In the genomic region with DNA sequence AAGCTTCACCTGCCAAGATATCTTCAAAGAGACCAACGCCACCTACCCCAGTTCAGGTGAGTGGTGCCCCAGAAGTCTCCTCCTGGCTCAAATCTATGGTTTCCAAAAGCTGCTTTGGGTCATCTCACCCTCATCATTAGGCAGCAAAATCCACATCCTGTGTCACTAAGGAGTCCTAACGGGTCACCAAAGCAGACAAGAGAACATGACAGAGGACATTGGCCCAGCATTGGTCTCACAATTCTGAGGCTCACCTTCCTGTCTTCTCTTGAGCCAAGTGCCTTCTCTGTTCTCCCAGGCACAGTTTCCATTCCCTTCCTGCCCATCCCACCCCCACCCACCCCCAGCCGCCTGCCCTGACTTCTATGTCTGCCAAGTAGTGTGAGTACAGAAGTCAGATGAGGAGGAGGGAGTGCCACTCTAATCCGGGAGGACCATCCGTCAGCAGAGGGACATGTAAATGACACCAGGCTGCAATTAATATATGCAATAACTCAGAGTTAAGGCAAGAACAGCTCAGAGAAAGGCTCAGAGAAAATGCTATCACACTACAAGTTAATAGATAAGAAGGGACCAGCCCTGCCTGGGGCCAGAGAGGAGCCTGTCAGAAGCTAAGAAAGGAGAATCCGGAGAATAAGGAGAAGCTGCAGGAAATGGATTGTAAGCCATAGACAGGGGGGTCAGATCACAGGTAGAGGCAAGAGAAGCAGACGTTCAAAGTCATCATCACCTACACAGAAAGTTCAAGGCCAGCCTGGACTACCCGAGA, we compare ENCODE assay signal across 32 mouse cellular contexts. TPM values are rescaled to one million over a fixed set of nuclear protein-coding genes. Genes with fewer than 3 reads are reported as not detected.
DNase-seq lines count a peak whose midpoint lies in the region; ATAC-seq and TF ChIP-seq lines count a peak whose summit lies in the region.
"Had no signal": no experiment of that assay in that cellular context is flagged by ENCODE, and none has a peak within 500 bp of the region (broad histone marks: within the 10 kb centered on the region; RNA-seq: fewer than 3 reads in every experiment).

No protein-coding gene starts in this region.

- WGBS in liver, embryonic 11.5 days, result 51% methylated on average over 8 of the region's 8 CpGs
- WGBS in liver, embryonic 13.5 days (ENCODE audit: insufficient replicate concordance), result 48% methylated on average over 8 of the region's 8 CpGs
- 64% methylated on average over 8 of the region's 8 CpGs for WGBS in small intestine, adult 2 months
- WGBS in midbrain, embryonic 13.5 days, result 87% methylated on average over 8 of the region's 8 CpGs

- H3K4me2 ChIP-seq in liver, embryonic 11.5 days, result no peak overlapping the region
- no peak overlapping the region for H3K4me2 ChIP-seq in liver, embryonic 13.5 days
- H3K4me2 ChIP-seq in midbrain, embryonic 13.5 days (replicated peaks), result no peak overlapping the region
- H3K4me2 ChIP-seq: embryonic facial prominence, embryonic 13.5 days; forebrain, embryonic 15.5 days; heart, embryonic 12.5 days; hindbrain, embryonic 15.5 days; limb, embryonic 12.5 days; midbrain, embryonic 11.5 days; neural tube, embryonic 13.5 days; stomach, embryonic 15.5 days had no signal

- no peaks in the 10 kb centered on the region for H3K27me3 ChIP-seq in liver, embryonic 11.5 days (replicated peaks; ENCODE audit: control insufficient read depth, insufficient read depth, low read length)
- no peaks in the 10 kb centered on the region for H3K27me3 ChIP-seq in MEL (ENCODE audit: control insufficient read depth in 1 of 2, insufficient read depth in 2 of 2, low read length in 2 of 2)
- H3K27me3 ChIP-seq in liver, embryonic 13.5 days, result peaks cover 13% of the 10 kb centered on the region
- H3K27me3 ChIP-seq in small intestine, adult 2 months (ENCODE audit: control insufficient read depth, insufficient read depth, low read length), result no peaks in the 10 kb centered on the region
- no peaks in the 10 kb centered on the region for H3K27me3 ChIP-seq in midbrain, embryonic 13.5 days
- H3K27me3 ChIP-seq: forebrain, embryonic 15.5 days; heart, embryonic 12.5 days; hindbrain, embryonic 15.5 days; limb, embryonic 12.5 days; neural tube, embryonic 13.5 days; Patski; stomach, embryonic 15.5 days had no signal

- no peaks in the 10 kb centered on the region for H3K9me3 ChIP-seq in liver, embryonic 11.5 days (ENCODE audit: control insufficient read depth, low read length)
- H3K9me3 ChIP-seq in MEL (replicated peaks; ENCODE audit: insufficient read depth, low read length), result no peaks in the 10 kb centered on the region
- no peaks in the 10 kb centered on the region for H3K9me3 ChIP-seq in liver, embryonic 13.5 days (replicated peaks)
- no peaks in the 10 kb centered on the region for H3K9me3 ChIP-seq in midbrain, embryonic 13.5 days
- H3K9me3 ChIP-seq: embryonic facial prominence, embryonic 13.5 days; forebrain, embryonic 10.5 days; forebrain, embryonic 15.5 days; G1E; heart, embryonic 12.5 days; hindbrain, embryonic 10.5 days; hindbrain, embryonic 15.5 days; limb, embryonic 12.5 days; neural tube, embryonic 13.5 days; stomach, embryonic 15.5 days had no signal

- H3K4me1 ChIP-seq in liver, embryonic 11.5 days (replicated peaks; ENCODE audit: control insufficient read depth, insufficient read depth, low read length), result peaks cover 19% of the 10 kb centered on the region
- peaks cover 7 to 28% of the 10 kb centered on the region in 2 experiments for H3K4me1 ChIP-seq in MEL (ENCODE audit: control insufficient read depth in 1 of 2, insufficient read depth in 2 of 2, low read length in 2 of 2)
- peaks cover 38% of the 10 kb centered on the region for H3K4me1 ChIP-seq in liver, embryonic 13.5 days (replicated peaks)
- peaks cover 13% of the 10 kb centered on the region; the same call in 1 of the 2 replicates for H3K4me1 ChIP-seq in small intestine, adult 2 months (ENCODE audit: control insufficient read depth, insufficient read depth, insufficient read length, low read length)
- H3K4me1 ChIP-seq in midbrain, embryonic 13.5 days (replicated peaks), result peaks cover 20% of the 10 kb centered on the region
- H3K4me1 ChIP-seq: forebrain, embryonic 15.5 days had no signal

- TF ChIP-seq CTCF in MEL (IDR thresholded peaks at IDR 0.05 in 2 of 3, conservative IDR thresholded peaks at IDR 0.05 in 1 of 3; ENCODE audit: control insufficient read depth in 1 of 3, insufficient read depth in 1 of 3, low read depth in 2 of 3, low read length in 3 of 3, poor library complexity in 1 of 3, severe bottlenecking in 1 of 3), result no peak
- no peak for TF ChIP-seq CTCF in small intestine, adult 2 months (IDR thresholded peaks at IDR 0.05; ENCODE audit: extremely low read depth, insufficient read length, insufficient replicate concordance, low read depth, low read length)

- H3K4me3 ChIP-seq in liver, embryonic 11.5 days (ENCODE audit: low read depth, low read length), result no peak overlapping the region
- peak overlapping the region in 1 of 2 experiments; percentile 7; a peak in 1 of 4 replicates for H3K4me3 ChIP-seq in MEL (ENCODE audit: control insufficient read depth in 1 of 2, insufficient read depth in 1 of 2, low read depth in 2 of 2, low read length in 2 of 2)
- no peak overlapping the region for H3K4me3 ChIP-seq in liver, embryonic 13.5 days (replicated peaks)
- no peak overlapping the region for H3K4me3 ChIP-seq in small intestine, adult 2 months (ENCODE audit: low read depth, low read length)
- H3K4me3 ChIP-seq in midbrain, embryonic 13.5 days (replicated peaks), result no peak overlapping the region
- H3K4me3 ChIP-seq: embryonic facial prominence, embryonic 13.5 days; forebrain, embryonic 10.5 days; forebrain, embryonic 15.5 days; gastrocnemius, adult 2 months; heart, adult 2 months; heart, embryonic 12.5 days; hindbrain, embryonic 10.5 days; hindbrain, embryonic 15.5 days; limb, embryonic 12.5 days; myocyte; neural tube, embryonic 13.5 days; stomach, embryonic 15.5 days had no signal

- H3K27ac ChIP-seq in liver, embryonic 11.5 days (ENCODE audit: low read depth, low read length), result no peak overlapping the region
- peak overlapping the region; percentile 29; the same call in 1 of the 2 replicates for H3K27ac ChIP-seq in MEL (ENCODE audit: control insufficient read depth, low read depth, low read length)
- no peak overlapping the region for H3K27ac ChIP-seq in liver, embryonic 13.5 days
- H3K27ac ChIP-seq in small intestine, adult 2 months (ENCODE audit: insufficient read depth, low read depth, low read length), result peak overlapping the region; percentile 20; the same call in 1 of the 2 replicates
- H3K27ac ChIP-seq in midbrain, embryonic 13.5 days, result no peak overlapping the region
- H3K27ac ChIP-seq: embryonic facial prominence, embryonic 13.5 days; forebrain, embryonic 10.5 days; forebrain, embryonic 15.5 days; gastrocnemius, adult 2 months; heart, adult 2 months; hindbrain, embryonic 10.5 days; hindbrain, embryonic 15.5 days; kidney, postnatal 0 days; limb, embryonic 12.5 days; neural tube, embryonic 13.5 days; stomach, embryonic 15.5 days had no signal

- peak; percentile 50 to 61 for TF ChIP-seq EP300 in MEL (IDR thresholded peaks at IDR 0.05; ENCODE audit: low read depth in 1 of 2, low read length in 2 of 2)

- no peak overlapping the region for H3K9ac ChIP-seq in liver, embryonic 11.5 days (ENCODE audit: low read depth, low read length)
- no peak overlapping the region for H3K9ac ChIP-seq in MEL (ENCODE audit: control insufficient read depth, low read depth, low read length, poor library complexity, severe bottlenecking)
- H3K9ac ChIP-seq in liver, embryonic 13.5 days, result no peak overlapping the region
- H3K9ac ChIP-seq in midbrain, embryonic 13.5 days (replicated peaks), result no peak overlapping the region
- H3K9ac ChIP-seq: embryonic facial prominence, embryonic 13.5 days; forebrain, embryonic 15.5 days; heart, embryonic 12.5 days; hindbrain, embryonic 15.5 days; limb, embryonic 12.5 days; neural tube, embryonic 13.5 days; stomach, embryonic 15.5 days had no signal

- H3K36me3 ChIP-seq in liver, embryonic 11.5 days (ENCODE audit: control insufficient read depth, insufficient read depth, low read length), result no peaks in the 10 kb centered on the region
- H3K36me3 ChIP-seq in MEL (ENCODE audit: control insufficient read depth in 1 of 2, insufficient read depth in 2 of 2, low read length in 2 of 2), result peaks cover 0 to 14% of the 10 kb centered on the region in 2 experiments; a peak in 2 of 4 replicates
- no peaks in the 10 kb centered on the region for H3K36me3 ChIP-seq in liver, embryonic 13.5 days
- no peaks in the 10 kb centered on the region for H3K36me3 ChIP-seq in small intestine, adult 2 months (ENCODE audit: control insufficient read depth, insufficient read depth, low read length)
- no peaks in the 10 kb centered on the region for H3K36me3 ChIP-seq in midbrain, embryonic 13.5 days
- H3K36me3 ChIP-seq: embryonic facial prominence, embryonic 13.5 days; forebrain, embryonic 10.5 days; forebrain, embryonic 15.5 days; G1E; heart, embryonic 12.5 days; hindbrain, embryonic 10.5 days; hindbrain, embryonic 15.5 days; limb, embryonic 12.5 days; neural tube, embryonic 13.5 days; stomach, embryonic 15.5 days had no signal

- DNase-seq in liver, embryonic 11.5 days (ENCODE audit: low spot score), result no peak
- DNase-seq in liver, result no peak
- peak; percentile 40 for DNase-seq in MEL (ENCODE audit: low read depth, low spot score)
- no peak for DNase-seq in liver, embryonic 13.5 days
- DNase-seq in adipocyte (ENCODE audit: low spot score), result no peak
- DNase-seq: adrenal gland, postnatal 14 days; cerebellum, adult 11-12 months; cerebellum, postnatal 10 days; gastrocnemius, adult 2 months; gastrocnemius, postnatal 36 days; heart, adult 2 months; kidney, adult 8-10 months; kidney, postnatal 4 days; lung, postnatal 36 days; right cerebral cortex, postnatal 4 days; thymus, adult 18-20 months had no signal

- ATAC-seq in liver, embryonic 11.5 days (replicated peaks; ENCODE audit: low FRiP score), result peak; percentile 5; the same call in 1 of the 2 replicates
- peak; percentile 59 for ATAC-seq in liver, embryonic 13.5 days (ENCODE audit: low read depth)
- ATAC-seq in midbrain, embryonic 13.5 days, result no peak
- ATAC-seq: forebrain, embryonic 15.5 days; Patski had no signal

- no peaks in the 10 kb centered on the region for H3K79me2 ChIP-seq in MEL (ENCODE audit: control insufficient read depth, insufficient read depth, low read length, poor library complexity)

- TF ChIP-seq POLR2A in MEL (IDR thresholded peaks at IDR 0.05; ENCODE audit: control insufficient read depth in 1 of 2, insufficient read depth in 1 of 2, low read depth in 1 of 2, low read length in 2 of 2, poor library complexity in 1 of 2), result no peak
- no peak for TF ChIP-seq POLR2A in small intestine, adult 2 months (IDR thresholded peaks at IDR 0.05; ENCODE audit: low read depth, low read length)

- TF ChIP-seq RAD21 in MEL (IDR thresholded peaks at IDR 0.05; ENCODE audit: low read depth, low read length), result no peak; the same call in 1 of the 2 replicates

RNA-seq across cellular contexts. Expression of a gene that starts 33.0 kb away (rescaled TPM):
- 309 and 312 TPM in 2 replicates for polyA plus RNA-seq in liver, embryonic 11.5 days (2014; fragmentation: Nextera tagmentation; extraction: Ambion mirVana)
- total RNA-seq in MEL (2012; rRNA removed), result 172 and 186 TPM in 2 replicates
- polyA plus RNA-seq in MEL (2012; ENCODE audit: insufficient read depth in 1 of 2, insufficient read length in 2 of 2, low read depth in 1 of 2, low replicate concordance in 2 of 2, missing spikeins in 1 of 2), result 100 to 1,000 TPM in 1 of 2 experiments, not detected in 1; 320 TPM
- 229 and 243 TPM in 2 replicates for polyA plus RNA-seq in liver, embryonic 13.5 days (2015; fragmentation: Nextera tagmentation; extraction: Ambion mirVana)
- polyA plus RNA-seq in small intestine, adult 2 months (2012; rRNA removed), result 561 and 627 TPM in 2 replicates
- polyA plus RNA-seq in midbrain, embryonic 13.5 days (2015; fragmentation: Nextera tagmentation; extraction: Ambion mirVana), result 289 and 300 TPM in 2 replicates

RNA-seq across cellular contexts. Expression of a gene that starts 33.1 kb away (rescaled TPM):
- 27.6 and 28.2 TPM in 2 replicates for polyA plus RNA-seq in liver, embryonic 11.5 days (2014; fragmentation: Nextera tagmentation; extraction: Ambion mirVana)
- 13.1 and 13.2 TPM in 2 replicates for total RNA-seq in MEL (2012; rRNA removed)
- polyA plus RNA-seq in MEL (2012; ENCODE audit: insufficient read depth in 1 of 2, insufficient read length in 2 of 2, low read depth in 1 of 2, low replicate concordance in 2 of 2, missing spikeins in 1 of 2), result 10 to 100 TPM in 1 of 2 experiments, not detected in 1; 32.0 TPM
- polyA plus RNA-seq in liver, embryonic 13.5 days (2015; fragmentation: Nextera tagmentation; extraction: Ambion mirVana), result 17.9 and 18.4 TPM in 2 replicates
- 35.2 and 53.6 TPM in 2 replicates for polyA plus RNA-seq in small intestine, adult 2 months (2012; rRNA removed)
- polyA plus RNA-seq in midbrain, embryonic 13.5 days (2015; fragmentation: Nextera tagmentation; extraction: Ambion mirVana), result 38.2 and 43.7 TPM in 2 replicates

Comparison
In these comparisons a context has a peak if more than half of its experiments do, and no peak if none do; other contexts are left out.
1. H3K27ac ChIP-seq: peak in MEL (single experiment) and small intestine, adult 2 months (single experiment); none in liver, embryonic 11.5 days (single experiment), liver, embryonic 13.5 days (single experiment) and midbrain, embryonic 13.5 days (single experiment).